Mouse (Mus musculus): ENCODE data around the gene Pcyt1b.

DNA sequence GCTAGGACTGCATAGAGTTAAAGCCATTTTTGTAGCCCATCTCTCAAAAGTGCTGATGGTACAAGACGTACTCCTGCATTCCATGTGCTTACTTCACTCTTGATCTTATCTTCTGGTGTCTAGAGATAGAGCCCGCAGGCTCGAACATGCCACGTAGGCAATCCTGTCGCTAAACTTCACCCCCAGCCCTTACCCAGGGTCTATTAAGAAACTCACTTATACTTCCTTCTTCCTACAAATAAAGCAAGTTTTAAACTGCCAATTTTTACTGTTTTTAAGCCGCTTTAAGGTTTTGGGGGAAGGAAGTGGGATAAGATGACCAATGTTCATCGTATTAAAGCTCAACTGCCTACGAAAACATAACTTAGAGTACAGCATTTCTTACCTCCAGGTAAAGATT is 36.0 kb downstream of the Pcyt1b start:
- TF ChIP-seq CTCF (IDR thresholded peaks at IDR 0.05; ENCODE audit: low read depth, low read length) (no peak), TAL1 (conservative IDR thresholded peaks at IDR 0.05; ENCODE audit: low read depth, low read length) (no peak)

All from G1E (cell line).